Mouse (Mus musculus) myocyte (in vitro differentiated cells): Measurements from ENCODE around the gene Ppp1r37.

Experiments
- CEBPB ChIP-seq: IDR thresholded peaks from 2 replicates; pipeline ENCODE4 v1.6.1; 2011; ENCODE audit warnings: mild to moderate bottlenecking, moderate library complexity; ENCODE audit not compliant: poor library complexity, insufficient read depth, severe bottlenecking
- E2F4 ChIP-seq: IDR thresholded peaks from one replicate; pipeline ENCODE4 v1.6.1; 2011; ENCODE audit warnings: mild to moderate bottlenecking, control low read depth, moderate library complexity; ENCODE audit not compliant: insufficient read depth
- MAX ChIP-seq: IDR thresholded peaks from one replicate; pipeline ENCODE4 v1.6.1; 2011; ENCODE audit warnings: low read depth, mild to moderate bottlenecking, control low read depth
- MYOD1 ChIP-seq, 3 experiments: IDR thresholded peaks; one replicate each; pipeline ENCODE4 v1.6.1; 2011; ENCODE audit warnings: control low read depth in 2 of 3, low read depth in 2 of 3, mild to moderate bottlenecking in 2 of 3, moderate library complexity in 1 of 3; ENCODE audit not compliant: insufficient read length in 2 of 3, control insufficient read depth in 1 of 3
- MYOG ChIP-seq, 3 experiments: IDR thresholded peaks; one replicate each; pipeline ENCODE4 v1.6.1; 2011; ENCODE audit warnings: control low read depth in 2 of 3, low read depth in 2 of 3, mild to moderate bottlenecking in 2 of 3; ENCODE audit not compliant: insufficient read length in 2 of 3, control insufficient read depth in 1 of 3, insufficient read depth in 1 of 3
- POLR2A ChIP-seq: IDR thresholded peaks from one replicate; pipeline ENCODE4 v1.6.1; 2011; ENCODE audit warnings: low read depth, mild to moderate bottlenecking, control low read depth, moderate library complexity; ENCODE audit not compliant: insufficient read length
- POLR2AphosphoS2 ChIP-seq: IDR thresholded peaks from one replicate; pipeline ENCODE4 v1.6.1; 2011; ENCODE audit warnings: low read depth, control low read depth; ENCODE audit not compliant: insufficient read length
- REST ChIP-seq: IDR thresholded peaks from one replicate; pipeline ENCODE4 v1.6.1; 2011; ENCODE audit warnings: mild to moderate bottlenecking, control low read depth, moderate library complexity; ENCODE audit not compliant: insufficient read depth, insufficient read length
- TCF12 ChIP-seq: IDR thresholded peaks from one replicate; pipeline ENCODE4 v1.6.1; 2011; ENCODE audit warnings: mild to moderate bottlenecking, control low read depth; ENCODE audit not compliant: poor library complexity, insufficient read depth, severe bottlenecking
- USF1 ChIP-seq: IDR thresholded peaks from one replicate; pipeline ENCODE4 v1.6.1; 2011; ENCODE audit warnings: low read depth, mild to moderate bottlenecking, control low read depth, moderate library complexity

DNA sequence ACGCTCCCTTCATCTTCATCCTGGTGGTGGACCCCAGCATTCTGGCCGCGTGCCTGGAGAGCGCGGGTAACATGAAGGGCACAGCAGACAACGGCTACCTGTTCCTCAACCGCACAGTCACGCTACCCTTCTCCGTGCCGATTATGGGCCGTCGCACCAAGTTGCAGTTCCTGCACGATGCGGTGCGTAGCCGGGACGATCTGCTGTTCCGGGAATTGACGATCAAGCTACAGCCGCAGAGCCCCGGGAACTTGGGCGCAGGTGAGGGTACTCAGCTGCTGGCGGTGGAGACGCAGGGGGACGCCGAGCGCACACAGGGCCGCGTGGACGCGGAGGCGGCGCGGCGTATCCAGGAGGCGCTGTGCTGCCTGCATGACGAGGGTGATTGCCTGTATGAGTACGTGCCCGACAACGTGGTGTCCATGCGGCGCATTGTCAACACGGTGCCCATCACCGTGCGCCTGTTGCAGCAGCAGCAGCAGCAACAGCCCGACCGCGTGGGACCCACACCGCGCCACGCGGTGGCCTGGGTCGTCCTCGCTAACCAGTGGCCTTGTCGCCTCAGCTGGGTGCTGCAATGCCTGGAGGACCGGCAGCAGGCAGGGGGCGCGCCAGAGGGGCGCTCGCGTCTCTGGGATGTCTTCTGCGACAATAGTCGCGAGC, 39.0 kb downstream of the Ppp1r37 start:
- TF ChIP-seq POLR2AphosphoS2 = peak; percentile 57
- TF ChIP-seq MYOD1 (IDR thresholded peaks at IDR 0.05; ENCODE audit: control insufficient read depth in 1 of 3, insufficient read length in 2 of 3, low read depth in 2 of 3) = peak in 1 of 3 experiments; percentile 10
- TF ChIP-seq POLR2A = no peak
- TF ChIP-seq USF1 = no peak
- TF ChIP-seq MAX = no peak
- TF ChIP-seq MYOG (IDR thresholded peaks at IDR 0.05; ENCODE audit: control insufficient read depth in 1 of 3, insufficient read depth in 1 of 3, insufficient read length in 2 of 3, low read depth in 2 of 3) = no peak
- TF ChIP-seq TCF12 = no peak
- no peak for TF ChIP-seq CEBPB
- TF ChIP-seq E2F4 = no peak
- TF ChIP-seq REST = no peak
